Mouse (Mus musculus): Measurements from ENCODE around the gene Rpsa.

Gene Rpsa

GRCm38 (mm10) chr9:120171295-120171694, 43.8 kb downstream of the Rpsa start:
- DNase-seq (ENCODE audit: low read depth): peak; percentile 48

DNA sequence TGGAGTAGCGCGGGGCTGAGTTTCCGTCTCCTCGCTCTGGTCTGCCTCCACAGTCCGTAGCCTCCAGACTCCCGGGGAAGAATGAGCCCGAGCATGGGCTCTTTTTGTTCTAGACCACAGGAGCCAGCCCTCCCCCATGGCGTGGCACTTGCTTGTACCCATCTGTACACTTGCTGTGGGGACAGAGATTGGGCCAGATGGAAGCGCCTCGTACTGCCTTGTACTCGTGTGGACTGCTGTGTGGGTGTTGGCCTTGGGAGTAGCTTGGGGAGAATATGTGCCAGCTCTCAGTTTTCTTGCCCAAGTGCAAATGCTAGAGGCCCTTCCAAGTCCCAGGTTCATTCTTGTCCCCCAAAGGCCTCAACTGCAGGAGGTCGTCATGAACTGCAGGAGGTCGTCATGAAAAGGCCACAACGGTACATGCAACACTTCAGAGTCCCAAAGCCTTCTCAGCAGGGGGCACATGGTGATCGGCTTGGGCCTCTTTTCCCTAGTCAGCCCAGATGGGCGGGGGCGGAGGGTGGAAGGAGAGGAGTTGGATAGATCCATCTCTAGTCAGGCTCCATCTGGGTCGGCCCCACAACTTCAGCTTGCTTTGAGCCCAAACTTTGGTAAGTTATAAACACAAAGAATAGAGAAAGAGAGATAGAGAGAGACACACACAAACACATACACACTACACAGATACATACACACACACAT, 47.1 kb downstream of the Rpsa start:
- DNase-seq (ENCODE audit: low read depth): no peak

GRCm38 (mm10) chr9:120178813-120179212, 51.3 kb downstream of the Rpsa start:
- no peak for DNase-seq (ENCODE audit: low read depth)
